Mouse (Mus musculus) Patski (cell line): Measurements from ENCODE around the gene Zfp786. TPM values are rescaled to one million over a fixed set of nuclear protein-coding genes. Genes with fewer than 3 reads are reported as not detected.
A peak's percentile ranks its signal among the peaks of the same experiment; 100 is the strongest.
"Not testable (repeated sequence)": the region's sequence is repeated elsewhere in the genome, so short reads cannot be mapped to it uniquely, and the experiment has no call there.

Experiments
- ATAC-seq: fragments of 100-300 bp; one replicate; pipeline ENCODE4 v1.8.0; 2021
- CTCF ChIA-PET: fragments of 350-600 bp; sonication (Branson Sonifier 250); formaldehyde crosslinking; loops from one replicate; lab custom pipeline; 2022; ENCODE audit warnings: inconsistent platforms; lab: Charles Lee
- POLR2A ChIA-PET: fragments of 350-600 bp; sonication (Branson Sonifier 250); formaldehyde crosslinking; loops from one replicate; lab custom pipeline; 2022; ENCODE audit warnings: antibody characterized with exemption, inconsistent platforms; lab: Charles Lee
- DNase-seq: peaks from one replicate; pipeline ENCODE4 v3.0.0-alpha.2; 2011; ENCODE audit warnings: low read depth, low spot score
- H3K27me3 ChIP-seq: fragments of 371-371 bp; one replicate; pipeline ENCODE4 v1.5.1; 2021
- CTCF ChIP-seq: fragments of 100-300 bp; IDR thresholded peaks from one replicate; pipeline ENCODE4 v1.5.1; 2021
- in situ Hi-C: fragments of 300-500 bp; cut with MboI; formaldehyde crosslinking; loops from 3 replicates; pipeline ENCODE4 v1.11.1; 2018; ENCODE audit warnings: low pct_unique_long_range_greater_than_20kb, mixed read lengths
- polyA plus RNA-seq: library from polyadenylated mRNA; unstranded; gene quantifications from one replicate; pipeline ENCODE4 v1.2.3, GENCODE M21; 2021

Zfp786 gene
- 0.82 TPM for polyA plus RNA-seq

- H3K27me3 ChIP-seq: no peaks in the 10 kb centered on the region
- ATAC-seq (peak; percentile 72), DNase-seq (no peak)
- in situ Hi-C loops: no loop called here
- POLR2A ChIA-PET: interaction anchor here (0.6 to 1.0 kb wide), 2 partner anchors 35 to 37 kb away, joined by 3 read pairs; no protein-coding TSS in a partner anchor
- CTCF ChIA-PET: interaction anchor here (1.2 kb wide), 1 partner anchor 26 kb away, joined by 3 read pairs; no protein-coding TSS in a partner anchor
- TF ChIP-seq CTCF: no peak
These were observed at the start of gene Zfp786 for GRCm38 (mm10) chr6:47830104-47831078. TSS of gene Zfp786 (minus strand) at chr6:47830867.

- ATAC-seq: no peak
- no peak for DNase-seq
- TF ChIP-seq CTCF: no peak
- POLR2A ChIA-PET: no interaction called here
- H3K27me3 ChIP-seq: no peaks in the 10 kb centered on the region
- in situ Hi-C loops: no loop called here
- CTCF ChIA-PET: no interaction called here
These were observed 49.5 kb upstream of the Zfp786 start for GRCm38 (mm10) chr6:47880166-47880565.

GRCm38 (mm10) chr6:47879049-47879716 lies 48.5 kb upstream of the Zfp786 start:
- ATAC-seq (no peak), DNase-seq (no peak)
- ChIA-PET CTCF (no interaction called here), POLR2A (no interaction called here)
- H3K27me3 ChIP-seq: no peaks in the 10 kb centered on the region
- no peak for TF ChIP-seq CTCF
- in situ Hi-C loops: no loop called here

GRCm38 (mm10) chr6:47878593-47878992 lies 47.9 kb upstream of the Zfp786 start:
- ATAC-seq (no peak), DNase-seq (no peak)
- H3K27me3 ChIP-seq: no peaks in the 10 kb centered on the region
- POLR2A ChIA-PET: interaction anchor here (0.7 kb wide), 1 partner anchor 36 kb away, joined by 3 read pairs; no protein-coding TSS in a partner anchor
- no peak for TF ChIP-seq CTCF
- CTCF ChIA-PET: interaction anchor here (3.8 kb wide), 1 partner anchor 14 kb away, joined by 15 read pairs; no protein-coding TSS in a partner anchor
- in situ Hi-C loops: no loop called here

GRCm38 (mm10) chr6:47878133-47878514 lies 47.5 kb upstream of the Zfp786 start:
- CTCF ChIA-PET: interaction anchor here (1.6 to 3.8 kb wide), 2 partner anchors 13 to 36 kb away, joined by 4 to 15 read pairs; no protein-coding TSS in a partner anchor
- no peak for DNase-seq
- ATAC-seq: no peak
- in situ Hi-C loops: no loop called here
- H3K27me3 ChIP-seq: no peaks in the 10 kb centered on the region
- no peak for TF ChIP-seq CTCF
- POLR2A ChIA-PET: interaction anchor here (0.7 kb wide), 1 partner anchor 35 kb away, joined by 3 read pairs; no protein-coding TSS in a partner anchor

- DNase-seq: peak; percentile 50
- in situ Hi-C loops: no loop called here
These were observed 46.9 kb upstream of the Zfp786 start for GRCm38 (mm10) chr6:47877461-47878132.

GRCm38 (mm10) chr6:47877058-47877457 lies 46.4 kb upstream of the Zfp786 start, which contains the start of gene Zfp282:
TSS of gene Zfp282 (plus strand) at chr6:47877204.
- H3K27me3 ChIP-seq: no peaks in the 10 kb centered on the region
- in situ Hi-C loops: no loop called here
- DNase-seq (no peak), ATAC-seq (no peak)
- TF ChIP-seq CTCF: no peak
- ChIA-PET POLR2A (no interaction called here), CTCF (interaction anchor here (1.0 to 3.8 kb wide), 3 partner anchors 12 to 102 kb away, joined by 4 to 15 read pairs (median 4); no protein-coding TSS in a partner anchor)

More at GRCm38 (mm10) chr6:47877461-47878132, 46.9 kb upstream of the Zfp786 start:
- no peak for TF ChIP-seq CTCF
- ATAC-seq: peak; percentile 93
- no peaks in the 10 kb centered on the region for H3K27me3 ChIP-seq
- ChIA-PET CTCF (interaction anchor here (1.0 to 3.8 kb wide), 3 partner anchors 13 to 102 kb away, joined by 4 to 15 read pairs (median 4); no protein-coding TSS in a partner anchor), POLR2A (no interaction called here)

GRCm38 (mm10) chr6:47872266-47872665 lies 41.6 kb upstream of the Zfp786 start:
- POLR2A ChIA-PET: no interaction called here
- no peak for TF ChIP-seq CTCF
- no peaks in the 10 kb centered on the region for H3K27me3 ChIP-seq
- in situ Hi-C loops: no loop called here
- CTCF ChIA-PET: interaction anchor here (1.3 kb wide), 1 partner anchor 37 kb away, joined by 4 read pairs; the partner anchor contains the start of gene Zfp398
- ATAC-seq: no peak
- DNase-seq: no peak

- H3K27me3 ChIP-seq, ATAC-seq, POLR2A ChIA-PET, DNase-seq, in situ Hi-C loops: not testable (repeated sequence)
- CTCF ChIA-PET: interaction anchor here (0.7 kb wide), 1 partner anchor 11 kb away, joined by 3 read pairs; no protein-coding TSS in a partner anchor
These were observed 27.1 kb upstream of the Zfp786 start for GRCm38 (mm10) chr6:47857729-47858128.
